Mouse (Mus musculus): ENCODE data around the gene Pkd2l1.

GRCm38 (mm10) chr19:44132917-44133316, 59.3 kb downstream of the Pkd2l1 start:
- TF ChIP-seq CTCF (IDR thresholded peaks at IDR 0.05): no peak
- TF ChIP-seq EP300 (IDR thresholded peaks at IDR 0.05): no peak

Measured in lung, postnatal 0 days (tissue).